Mouse (Mus musculus) E14TG2a.4 (cell line): ENCODE results near the gene Aph1a.

ENCODE experiments used
- CTCF ChIP-seq: conservative IDR thresholded peaks from 2 replicates; pipeline ENCODE4 v1.5.1; 2014; ENCODE audit warnings: low read length
- NANOG ChIP-seq: IDR thresholded peaks from 2 replicates; pipeline ENCODE4 v1.6.1; 2014; ENCODE audit warnings: borderline replicate concordance, low read length, mixed read lengths

DNA sequence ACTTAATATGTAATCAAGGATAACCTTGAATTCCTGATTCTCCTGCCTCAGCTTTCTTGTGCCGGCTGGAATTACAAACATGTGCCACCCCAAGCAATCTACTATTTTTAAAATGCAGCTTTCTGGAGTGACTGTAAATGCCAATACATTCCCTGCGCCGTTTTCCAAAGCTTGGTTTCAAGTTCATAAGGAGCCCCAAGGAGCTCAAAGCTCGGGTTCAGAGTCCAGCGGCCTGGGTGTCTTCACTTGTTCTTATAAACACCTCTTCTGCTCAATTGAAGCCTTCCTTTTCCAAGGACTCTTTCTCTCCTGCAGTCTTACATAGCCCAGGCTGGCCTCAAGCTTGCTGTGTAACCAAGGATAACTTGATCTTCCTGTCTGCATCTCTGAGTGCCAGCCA, 27.7 kb upstream of the Aph1a start:
- TF ChIP-seq CTCF (no peak), NANOG (no peak)
